Mouse (Mus musculus) heart, postnatal 0 days (tissue): ENCODE results near the gene Hist1h4h. TPM values are rescaled to one million over a fixed set of nuclear protein-coding genes. Genes with fewer than 3 reads are reported as not detected.
A peak's percentile ranks its signal among the peaks of the same experiment; 100 is the strongest.
"Not testable (repeated sequence)": the region's sequence is repeated elsewhere in the genome, so short reads cannot be mapped to it uniquely, and the experiment has no call there.

Source experiments
- ATAC-seq: fragments of 200-750 bp; cut with Nextera tagmentation; 2 replicates; pipeline ENCODE4 v1.8.0; 2017; ENCODE audit warnings: low read depth, moderate number of reproducible peaks, moderate library complexity; ENCODE audit not compliant: insufficient read depth
- DNase-seq: peaks from one replicate; pipeline ENCODE4 v3.0.0-alpha.2; 2016; ENCODE audit warnings: low spot score
- H3K27ac ChIP-seq: fragments of 300-500 bp; sonication (generic); 2 replicates; pipeline ENCODE4 v1.5.1; 2014; ENCODE audit warnings: low read depth, mild to moderate bottlenecking
- H3K27me3 ChIP-seq: fragments of 300-500 bp; sonication (generic); 2 replicates; pipeline ENCODE4 v1.6.1; 2014; ENCODE audit warnings: low read length, mixed read lengths; ENCODE audit not compliant: control insufficient read depth, insufficient read depth
- H3K36me3 ChIP-seq: fragments of 300-500 bp; sonication (generic); replicated peaks from 2 replicates; pipeline ENCODE4 v1.6.1; 2014; ENCODE audit warnings: low read length, mixed read lengths; ENCODE audit not compliant: control insufficient read depth, insufficient read depth
- H3K4me1 ChIP-seq: fragments of 300-500 bp; sonication (generic); 2 replicates; pipeline ENCODE4 v1.6.1; 2014; ENCODE audit warnings: antibody characterized with exemption; ENCODE audit not compliant: control insufficient read depth, insufficient read depth
- H3K4me2 ChIP-seq: fragments of 300-500 bp; sonication (generic); 2 replicates; pipeline ENCODE4 v1.6.1; 2014; ENCODE audit warnings: low read depth, mild to moderate bottlenecking, low read length, moderate library complexity
- H3K4me3 ChIP-seq: fragments of 300-500 bp; sonication (generic); 2 replicates; pipeline ENCODE4 v1.5.1; 2014; ENCODE audit warnings: low read depth, low read length
- H3K9ac ChIP-seq: fragments of 300-500 bp; sonication (generic); replicated peaks from 2 replicates; pipeline ENCODE4 v1.6.1; 2014; ENCODE audit warnings: low read depth, low read length, mixed read lengths
- H3K9me3 ChIP-seq: fragments of 300-500 bp; sonication (generic); replicated peaks from 2 replicates; pipeline ENCODE4 v1.6.1; 2016; ENCODE audit warnings: low read length; ENCODE audit not compliant: control insufficient read depth
- CTCF ChIP-seq: IDR thresholded peaks from 2 replicates; pipeline ENCODE4 v1.5.1; 2016; ENCODE audit warnings: antibody characterized with exemption, control low read depth, low read depth
- EP300 ChIP-seq: IDR thresholded peaks from 2 replicates; pipeline ENCODE4 v1.6.1; 2016; ENCODE audit warnings: antibody characterized with exemption, low read depth
- WGBS: fragments of 180-500 bp; shearing (Covaris S2); extraction: QIAGEN DNeasy Blood & Tissue Kit; methylation state at CpG from one replicate; pipeline ENCODE4 v1.1.7; 2014; 5-methylcytosine and 5-hydroxymethylcytosine counted together
- polyA plus RNA-seq: library from polyadenylated mRNA; unstranded; fragments of >200 nt; fragmentation: Nextera tagmentation; extraction: Ambion mirVana; gene quantifications from 2 replicates; pipeline ENCODE4 v1.2.1, GENCODE M21; 2015
- total RNA-seq: library from RNA; depleted of rRNA; stranded (reverse); fragments of >200 nt; gene quantifications from 2 replicates; pipeline ENCODE4 v1.2.3, GENCODE M21; 2014; ENCODE audit warnings: low replicate concordance

Gene Hist1h4h
- total and polyA plus RNA-seq, 2 experiments from 2014 or later = 30.4 to 4,565 TPM

GRCm38 (mm10) chr13:23556906-23557305 is 26.1 kb downstream of the Hist1h4h start:
- WGBS = 76% methylated on average over 3 of the region's 3 CpGs
- H3K36me3 ChIP-seq = no peaks in the 10 kb centered on the region
- H3K27ac ChIP-seq = peak overlapping the region; percentile 57; the same call in 1 of the 2 replicates
- 0 out of 2 replicates have a peak, but pooled peaks cover 5% of the 10 kb centered on the region for H3K4me1 ChIP-seq
- DNase-seq (no peak), ATAC-seq (no peak)
- H3K9ac ChIP-seq = no peak overlapping the region
- H3K9me3 ChIP-seq = no peaks in the 10 kb centered on the region
- no peak overlapping the region for H3K4me3 ChIP-seq
- H3K27me3 ChIP-seq = no peaks in the 10 kb centered on the region
- TF ChIP-seq EP300 (no peak), CTCF (no peak)
- no peak overlapping the region for H3K4me2 ChIP-seq

- not testable (repeated sequence) for H3K9ac ChIP-seq, H3K27me3 ChIP-seq, ATAC-seq, H3K4me2 ChIP-seq, H3K36me3 ChIP-seq, H3K4me3 ChIP-seq, H3K4me1 ChIP-seq, H3K27ac ChIP-seq, DNase-seq, H3K9me3 ChIP-seq
- 41% methylated on average over 2 of the region's 2 CpGs for WGBS
Observed at GRCm38 (mm10) chr13:23560699-23561098, 29.8 kb downstream of the Hist1h4h start.

GRCm38 (mm10) chr13:23561531-23561882 is 30.7 kb downstream of the Hist1h4h start:
- ATAC-seq, H3K36me3 ChIP-seq, H3K4me1 ChIP-seq, H3K27me3 ChIP-seq, DNase-seq, H3K9me3 ChIP-seq: not testable (repeated sequence)
- H3K27ac ChIP-seq = peak overlapping the region; percentile 98
- WGBS = 2% methylated on average over 2 of the region's 5 CpGs
- peak overlapping the region; percentile 74 for H3K4me2 ChIP-seq
- H3K4me3 ChIP-seq = peak overlapping the region; percentile 51
- peak overlapping the region; percentile 59; the same call in 1 of the 2 replicates for H3K9ac ChIP-seq

GRCm38 (mm10) chr13:23561883-23562659 is 31.2 kb downstream of the Hist1h4h start, which contains the start of gene Hist1h3e:
TSS of gene Hist1h3e (minus strand) at chr13:23562369.
- WGBS = under 1% methylated on average over 36 of the region's 67 CpGs
- peak; percentile 89 for ATAC-seq

GRCm38 (mm10) chr13:23562699-23563462 is 32.0 kb downstream of the Hist1h4h start:
- Histone ChIP-seq H3K4me3 (peak overlapping the region; percentile 51), H3K4me2 (peak overlapping the region; percentile 74), H3K27me3 (no peaks in the 10 kb centered on the region), H3K9ac (peak overlapping the region; percentile 59), H3K4me1 (no peaks in the 10 kb centered on the region), H3K36me3 (no peaks in the 10 kb centered on the region), H3K9me3 (no peaks in the 10 kb centered on the region), H3K27ac (peak overlapping the region; percentile 98)
- ATAC-seq (peak; percentile 54), DNase-seq (peak; percentile 88)
- 5% methylated on average over 18 of the region's 18 CpGs for whole genome bisulfite sequencing
- TF ChIP-seq CTCF (peak; percentile 44), EP300 (no peak)

More at GRCm38 (mm10) chr13:23561883-23562659, 31.2 kb downstream of the Hist1h4h start, which contains the start of gene Hist1h3e:
- Histone ChIP-seq H3K9ac (peak within 1 kb of the TSS; percentile 59), H3K4me2 (peak within 1 kb of the TSS; percentile 74), H3K4me3 (peak within 1 kb of the TSS; percentile 51), H3K27ac (peak within 1 kb of the TSS; percentile 98)
- peak; percentile 98 for DNase-seq
- not testable (repeated sequence) for H3K9me3 ChIP-seq, H3K27me3 ChIP-seq, H3K4me1 ChIP-seq, H3K36me3 ChIP-seq
